Mouse (Mus musculus) c-Kit-negative CD71-positive TER-119-positive erythroid progenitor cells, embryonic 14.5 days (primary cell): ENCODE results near the gene Clec4g.
A peak's percentile ranks its signal among the peaks of the same experiment; 100 is the strongest.
"Not testable (repeated sequence)": the region's sequence is repeated elsewhere in the genome, so short reads cannot be mapped to it uniquely, and the experiment has no call there.

Experiments used
- DNase-seq: peaks from one replicate; pipeline ENCODE4 v3.0.0-alpha.2; 2013; ENCODE audit warnings: low read depth, low spot score

Gene Clec4g

DNA sequence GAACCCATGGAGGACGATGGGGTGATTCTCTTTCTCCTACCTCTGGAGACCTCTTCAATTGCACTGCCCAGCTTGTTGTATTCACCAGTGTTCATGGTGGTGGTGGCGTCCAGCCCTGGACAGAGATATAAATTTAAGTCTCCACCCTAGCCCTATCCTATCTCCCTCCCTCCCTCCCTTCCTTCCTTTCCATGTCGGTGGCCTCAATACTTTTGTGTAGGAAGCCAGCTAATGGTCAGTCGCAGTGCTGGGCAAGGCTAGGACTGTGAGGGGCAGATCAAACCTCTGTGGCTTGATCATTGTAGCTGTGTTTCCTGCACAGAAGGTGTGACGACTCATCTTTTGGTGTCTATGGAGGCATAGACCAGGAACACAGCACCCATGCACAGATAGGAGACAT lies at the start of gene Clec4g:
Gene Clec4g (minus strand): TSS at position 101 of the 400 bp plus-strand sequence.
- DNase-seq = no peak

DNA sequence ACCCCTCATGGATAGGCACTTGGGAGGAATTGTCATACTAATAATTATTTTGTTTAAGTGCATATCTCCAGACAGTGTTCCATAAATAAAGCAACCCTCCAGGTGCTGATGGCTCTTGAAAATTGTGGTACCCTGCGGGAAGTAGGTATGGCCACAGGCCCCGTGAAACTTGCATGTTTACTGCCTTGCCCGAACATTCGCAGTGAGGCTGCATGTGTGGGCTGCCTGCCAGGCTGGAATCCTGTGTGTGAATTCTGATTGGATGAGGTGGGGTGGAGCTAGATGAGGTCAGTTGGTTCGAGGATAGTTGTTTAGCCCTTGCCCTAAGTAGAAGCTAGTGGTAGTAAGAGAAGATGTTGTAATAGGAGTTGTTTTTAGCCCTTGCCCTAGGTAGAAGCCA lies 48.2 kb upstream of the Clec4g start:
- DNase-seq = not testable (repeated sequence)

DNA sequence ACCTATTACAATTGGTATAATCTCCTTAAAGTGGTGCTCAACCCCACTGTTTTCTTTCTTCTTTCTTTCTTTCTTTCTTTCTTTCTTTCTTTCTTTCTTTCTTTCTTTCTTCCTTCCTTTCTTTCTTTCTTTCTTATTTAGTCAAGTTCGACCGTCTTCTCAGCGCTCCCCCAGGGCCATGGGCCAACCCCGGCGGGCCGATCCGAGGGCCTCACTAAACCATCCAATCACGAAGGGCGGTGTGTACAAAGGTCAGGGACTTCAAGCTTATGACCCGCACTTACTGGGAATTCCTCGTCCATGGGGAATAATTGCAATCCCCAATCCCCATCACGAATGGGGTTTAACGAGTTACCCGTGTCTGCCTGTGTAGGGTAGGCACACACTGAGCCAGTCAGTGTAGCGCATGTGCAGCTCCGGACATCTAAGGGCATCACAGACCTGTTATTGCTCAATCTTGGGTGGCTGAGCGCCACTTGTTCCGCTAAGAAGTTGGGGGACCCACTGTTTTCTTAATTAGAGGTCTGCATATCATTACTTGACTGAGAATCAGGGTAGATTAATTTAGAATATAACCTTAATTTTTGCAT lies 33.9 kb upstream of the Clec4g start:
- DNase-seq = peak; percentile 93

DNA sequence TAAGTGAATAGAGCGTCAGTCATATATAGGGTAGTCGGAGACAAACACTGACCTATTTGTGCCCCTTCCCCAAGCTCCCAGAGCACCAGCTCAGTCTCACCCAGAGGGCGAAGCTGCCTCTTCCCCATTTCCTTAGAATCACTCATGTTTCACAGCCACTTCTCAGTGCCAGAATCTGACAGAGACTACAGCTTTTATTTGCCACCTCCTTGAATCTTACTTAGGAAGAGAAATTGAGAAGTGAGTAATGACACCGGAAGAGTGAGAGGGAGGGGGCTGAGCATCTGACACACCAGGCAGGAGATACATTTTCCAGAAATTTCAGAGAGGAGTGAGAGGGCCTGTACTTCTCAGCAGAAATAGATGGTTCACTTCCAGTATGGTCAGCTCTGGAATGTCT lies 28.3 kb upstream of the Clec4g start, which contains the start of gene Cd209a:
Gene Cd209a (minus strand): TSS at position 224 of the 400 bp plus-strand sequence.
- DNase-seq = no peak

DNA sequence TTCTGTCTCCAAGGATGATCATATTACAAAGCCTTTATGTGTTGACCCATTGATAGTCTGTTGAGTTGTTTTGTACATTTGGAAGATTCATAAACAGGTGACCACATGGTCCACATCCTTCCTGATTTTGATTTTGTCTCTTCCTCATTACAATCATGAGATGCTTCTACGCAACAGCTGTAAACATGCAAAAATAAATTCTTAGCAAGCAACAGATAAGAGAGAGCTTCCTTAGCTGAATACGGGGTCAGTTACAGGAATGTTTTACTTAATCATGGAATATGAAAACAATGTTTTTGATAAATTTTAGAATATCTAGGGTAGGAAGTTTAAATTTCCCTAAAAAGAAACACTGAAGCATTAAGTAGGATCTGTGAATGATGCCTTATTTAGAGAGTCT lies 16.5 kb upstream of the Clec4g start:
- DNase-seq = no peak

DNA sequence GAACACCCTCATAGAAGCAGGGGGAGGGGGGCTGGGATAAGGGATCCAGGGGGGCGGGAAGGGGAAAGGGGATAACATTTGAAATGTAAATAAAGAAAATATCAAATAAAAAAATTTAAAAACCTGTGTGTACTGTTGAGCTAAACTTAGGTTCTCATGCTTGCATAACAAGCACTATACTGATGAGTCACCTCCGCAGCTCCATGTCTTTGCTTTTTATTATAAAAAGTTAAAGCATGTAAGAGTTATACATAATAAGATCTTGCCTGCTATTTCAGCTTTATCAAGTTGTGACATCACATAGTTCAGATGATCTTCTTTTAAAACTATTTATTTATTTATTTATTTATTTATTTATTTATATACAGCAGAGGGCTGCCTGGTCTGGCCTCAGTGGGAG lies 15.1 kb upstream of the Clec4g start:
- DNase-seq = no peak

DNA sequence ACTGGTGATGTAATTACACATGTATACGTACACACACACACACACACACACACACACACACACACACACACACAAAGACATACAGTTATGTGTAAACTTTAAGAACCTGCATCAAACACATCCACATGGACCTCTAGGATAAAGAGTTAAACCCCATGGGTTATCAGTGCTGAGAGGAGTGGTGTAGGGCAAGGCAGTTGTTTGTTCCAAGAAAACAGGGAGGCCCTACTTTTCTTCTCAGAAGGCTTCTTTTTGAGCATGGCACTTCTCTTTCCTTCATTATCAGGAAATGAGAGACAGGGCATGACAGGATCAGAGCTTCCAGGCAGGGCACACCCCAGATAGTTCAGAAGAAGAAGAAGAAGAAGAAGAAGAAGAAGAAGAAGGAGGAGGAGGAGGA lies 13.6 kb upstream of the Clec4g start:
- peak; percentile 12 for DNase-seq

DNA sequence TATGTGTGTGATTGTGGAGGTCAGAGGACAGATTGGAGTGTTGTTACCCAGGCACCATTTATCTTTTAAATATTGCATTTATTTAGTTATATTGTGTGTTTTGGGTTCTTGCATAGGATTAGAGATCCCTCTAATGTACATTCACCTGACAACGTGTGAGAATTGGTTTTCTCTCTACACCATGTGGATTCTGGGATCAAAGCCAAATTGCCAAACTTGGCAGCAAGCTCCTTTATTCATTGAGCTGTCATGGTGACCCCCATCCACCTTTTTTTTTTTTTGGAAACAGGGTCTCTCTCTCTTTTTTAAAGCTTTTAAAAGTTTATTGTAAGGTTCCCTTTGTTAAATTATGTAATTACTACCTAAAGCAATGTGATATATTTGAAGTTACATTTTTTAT lies 590 bp upstream of the Clec4g start:
- DNase-seq = no peak

DNA sequence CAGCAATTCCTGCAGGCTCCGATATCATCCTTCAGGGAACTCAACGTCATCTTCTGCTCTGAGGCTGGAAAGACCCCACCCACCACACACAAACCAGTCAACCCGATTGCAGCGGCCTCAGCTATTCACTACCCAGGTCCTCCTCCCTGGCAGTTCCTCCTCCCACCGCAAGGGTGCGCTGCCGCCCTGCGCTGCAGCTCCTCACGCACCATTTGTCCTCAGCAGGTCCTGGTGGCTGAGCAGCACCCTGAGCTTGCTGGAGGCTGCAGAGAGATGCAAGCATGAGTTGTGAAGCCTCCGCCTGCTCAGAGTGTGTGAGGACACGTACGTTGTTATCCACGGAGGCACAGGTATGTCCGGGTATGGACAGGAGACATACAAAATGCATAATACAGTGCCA lies 1.9 kb downstream of the Clec4g start:
- DNase-seq = peak; percentile 29

DNA sequence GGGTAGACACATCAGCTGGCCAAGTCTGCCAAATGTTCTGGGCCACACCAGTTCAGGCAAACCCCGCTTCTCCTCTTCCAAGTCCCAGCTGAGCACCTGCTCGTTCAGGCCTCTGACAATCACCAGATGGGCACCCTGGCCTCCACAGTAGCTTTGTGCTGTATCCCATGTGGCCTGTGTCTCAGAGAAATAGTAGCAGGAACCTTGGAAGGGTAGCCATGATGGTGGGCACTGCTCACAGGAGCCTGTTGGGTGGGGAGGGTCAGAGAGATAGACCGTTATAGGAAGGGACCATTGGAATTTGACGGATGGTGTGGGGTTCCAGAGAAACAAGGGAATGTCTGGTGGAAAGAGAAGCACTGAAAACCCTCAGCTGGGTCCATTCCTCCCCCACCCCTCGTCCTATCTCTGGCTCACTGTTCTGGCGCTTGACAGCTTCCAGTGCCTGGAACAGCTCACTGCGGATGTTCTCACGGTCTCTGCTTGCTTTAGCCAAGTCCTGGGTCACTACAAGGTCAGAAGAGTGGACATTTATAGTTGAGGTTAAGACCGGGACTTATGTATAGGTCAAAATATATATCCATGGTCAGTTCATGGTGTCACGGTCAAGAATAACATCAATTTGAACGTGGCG lies 3.0 kb downstream of the Clec4g start:
- DNase-seq = no peak

DNA sequence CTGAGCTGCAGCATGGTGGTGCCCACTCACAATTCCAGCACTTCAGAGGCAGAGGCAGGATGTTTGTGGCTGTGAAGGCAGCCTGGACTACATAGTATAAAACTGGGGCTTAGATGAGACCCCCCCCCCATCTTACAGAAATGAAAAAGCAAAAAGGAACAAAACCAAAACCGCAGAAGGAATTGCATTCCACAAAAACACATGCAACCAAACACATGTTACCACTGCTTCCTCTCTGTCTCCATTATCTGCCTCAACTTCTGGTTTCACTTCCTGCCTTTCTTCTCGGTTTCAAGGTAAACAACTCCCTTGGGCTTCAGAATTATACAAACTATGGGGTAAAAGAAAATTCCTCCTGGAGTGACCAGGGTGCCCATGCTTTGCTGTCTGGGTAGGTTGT lies 8.8 kb downstream of the Clec4g start:
- no peak for DNase-seq

DNA sequence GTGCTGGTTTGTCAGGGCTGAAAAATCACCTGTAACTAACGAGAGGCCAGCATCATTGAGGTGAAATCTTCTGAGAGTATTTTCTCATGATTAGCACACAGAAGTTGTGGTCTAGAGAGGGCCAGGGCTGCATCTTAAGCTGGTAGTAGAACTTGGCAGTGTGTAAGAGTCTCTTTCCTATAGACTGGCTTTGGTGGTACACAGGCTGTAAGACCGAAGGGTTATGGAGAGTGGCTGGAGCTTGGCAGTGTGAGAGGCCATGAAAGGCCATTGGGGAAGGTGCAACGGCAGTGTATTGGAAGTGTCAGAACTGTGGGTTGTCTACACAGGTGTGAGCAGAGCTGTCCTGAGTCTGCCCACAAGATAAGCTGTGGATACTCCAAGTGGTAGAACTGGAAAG lies 10.1 kb downstream of the Clec4g start:
- DNase-seq = no peak

DNA sequence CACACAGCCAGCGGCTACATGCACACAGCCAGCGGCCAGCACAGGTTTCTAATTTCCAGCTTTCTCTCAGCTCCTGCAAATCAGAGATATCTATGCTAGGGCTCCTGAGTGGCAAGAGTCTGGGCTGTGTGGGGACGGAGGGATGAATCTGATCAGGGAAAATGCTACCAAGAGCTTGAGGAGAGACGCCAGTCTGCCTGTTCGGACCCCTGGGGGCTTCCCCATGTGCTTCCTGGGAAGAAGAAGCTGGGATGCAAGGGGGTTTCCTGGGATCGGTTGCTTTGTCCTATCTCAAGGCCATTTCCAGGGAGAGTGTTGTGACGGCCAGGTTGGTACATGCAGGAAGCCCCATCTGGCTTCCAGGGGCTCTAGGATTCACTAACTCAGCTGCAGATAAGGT lies 12.8 kb downstream of the Clec4g start:
- DNase-seq = no peak

DNA sequence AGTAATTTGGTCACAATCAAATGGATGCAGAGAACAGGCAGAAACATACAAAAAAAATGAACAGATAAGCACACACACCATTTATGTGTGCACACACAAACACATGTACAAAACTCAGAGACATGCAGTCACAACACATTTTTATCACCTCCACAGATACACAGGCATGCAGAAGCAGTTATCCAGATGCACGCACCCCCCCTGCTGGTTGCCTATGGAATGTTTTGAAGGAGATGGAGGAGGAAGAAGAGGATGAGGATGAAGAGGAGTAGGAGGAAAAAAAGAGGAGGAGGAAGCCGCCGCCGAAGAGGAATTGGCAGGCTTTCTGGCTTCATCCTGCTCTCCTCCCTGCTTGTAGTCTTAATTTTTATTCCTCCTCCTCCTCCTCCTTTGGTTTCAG lies 14.7 kb downstream of the Clec4g start:
- DNase-seq = no peak

DNA sequence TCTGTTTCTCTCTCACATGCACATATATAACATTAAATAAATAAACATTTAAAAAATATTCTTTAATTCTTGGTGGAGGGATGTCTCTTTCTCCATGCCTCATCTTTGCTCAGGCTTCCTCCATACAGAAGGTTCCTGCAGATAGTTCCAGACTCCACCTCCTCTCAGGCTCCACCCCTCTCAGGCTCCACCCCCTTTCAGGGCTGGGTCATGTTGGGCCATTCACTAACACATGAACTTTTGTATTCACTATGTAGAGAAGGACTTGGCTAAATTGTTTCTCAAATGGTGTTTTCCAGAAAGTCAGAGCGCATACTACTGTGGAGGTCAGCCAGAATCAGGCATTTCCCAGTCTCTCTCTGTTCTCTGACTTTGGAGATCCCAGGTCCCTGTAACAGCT lies 19.0 kb downstream of the Clec4g start:
- DNase-seq = no peak

DNA sequence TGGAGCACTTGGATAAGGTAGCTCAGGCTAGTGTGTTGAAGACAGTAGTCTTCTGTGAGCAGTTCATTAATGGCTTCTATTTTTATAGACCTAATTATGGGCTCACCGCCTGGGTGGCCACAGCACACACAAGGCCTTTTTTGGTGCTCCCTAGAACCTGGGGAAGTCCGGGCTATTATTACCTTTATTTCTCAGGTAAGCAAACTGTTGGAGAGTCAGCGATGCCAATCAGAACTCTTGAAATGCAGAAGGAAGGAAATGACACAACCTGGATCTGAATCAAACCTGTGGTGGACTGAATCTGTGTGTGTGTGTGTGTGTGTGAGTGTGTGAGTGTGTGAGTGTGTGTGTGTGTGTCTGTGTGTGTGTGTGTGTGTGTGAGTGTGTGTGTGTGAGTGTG lies 26.3 kb downstream of the Clec4g start, which contains the start of gene Fcer2a:
Gene Fcer2a (minus strand): TSS at position 55 of the 400 bp plus-strand sequence.
- DNase-seq = no peak

DNA sequence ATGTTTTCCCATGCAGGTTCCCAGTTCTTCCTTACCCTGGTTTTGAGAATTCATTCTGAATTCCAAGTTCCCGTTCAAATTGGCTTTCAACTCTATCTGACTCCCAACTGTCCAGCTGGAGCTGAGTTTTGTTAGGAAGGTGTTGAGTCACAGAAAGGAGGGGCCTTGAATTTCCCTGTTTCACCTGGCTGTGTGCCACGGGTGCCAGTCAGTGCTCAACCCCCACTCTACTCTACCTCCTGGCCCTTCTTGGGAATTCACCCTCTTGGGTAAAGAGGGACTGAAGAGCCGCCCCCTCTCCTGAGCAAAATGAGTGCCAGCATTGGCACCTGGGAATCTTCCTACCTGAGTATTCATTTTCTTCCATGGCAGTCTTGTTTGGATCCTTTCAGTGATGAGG lies 29.7 kb downstream of the Clec4g start:
- DNase-seq = no peak

DNA sequence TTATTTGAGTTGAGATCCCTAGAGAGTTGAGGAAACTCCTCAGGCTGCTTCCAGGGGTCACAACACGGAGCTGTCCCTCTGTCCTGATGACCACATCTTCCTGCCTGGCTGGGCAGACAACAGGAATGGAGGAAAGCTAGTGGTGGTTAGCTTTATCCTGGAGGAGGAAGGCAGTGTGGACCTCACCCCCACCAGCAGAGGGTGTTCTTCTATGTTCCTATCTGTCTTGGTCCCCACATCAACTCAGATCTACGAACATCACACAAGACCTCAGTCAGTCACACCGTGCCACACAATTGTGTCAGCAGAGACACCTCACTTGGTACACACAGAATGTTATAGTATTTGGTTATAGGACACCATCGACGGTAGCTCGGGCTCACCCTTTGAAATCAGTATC lies 32.9 kb downstream of the Clec4g start:
- DNase-seq = no peak

DNA sequence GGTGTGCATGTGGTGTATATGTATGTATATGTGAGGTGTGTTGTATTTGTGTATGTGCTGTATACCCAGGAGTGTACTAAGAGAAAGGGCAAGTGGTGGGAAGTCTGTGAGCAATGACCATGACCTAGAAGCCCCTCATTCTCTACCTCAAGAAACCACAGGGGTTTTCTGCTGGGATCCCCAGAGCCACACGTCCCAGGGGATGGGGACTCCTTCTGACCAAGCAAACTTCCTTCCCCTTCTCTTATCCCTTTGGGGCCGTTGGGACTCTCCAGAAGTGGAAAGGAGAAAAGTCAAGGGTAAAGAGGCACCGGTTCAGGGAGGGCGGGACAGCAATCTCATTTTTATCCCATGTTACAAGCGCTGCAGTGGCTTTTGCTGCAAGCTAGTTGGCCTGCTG lies 35.0 kb downstream of the Clec4g start:
- DNase-seq = no peak

DNA sequence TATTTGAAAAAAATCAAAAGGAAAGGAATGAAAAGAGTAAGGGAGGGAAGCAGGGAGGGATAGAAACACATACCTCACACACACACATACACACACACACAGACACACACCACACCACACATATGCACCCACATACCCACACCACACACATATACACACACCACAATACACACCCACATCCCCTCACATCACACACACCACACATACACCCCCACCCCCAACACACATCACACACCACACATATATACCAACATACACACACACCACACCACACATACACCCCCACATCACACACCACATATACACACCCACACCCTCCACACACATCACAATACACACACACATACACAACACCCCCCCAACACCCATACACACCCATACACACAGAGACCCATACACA lies 35.9 kb downstream of the Clec4g start:
- DNase-seq = no peak

DNA sequence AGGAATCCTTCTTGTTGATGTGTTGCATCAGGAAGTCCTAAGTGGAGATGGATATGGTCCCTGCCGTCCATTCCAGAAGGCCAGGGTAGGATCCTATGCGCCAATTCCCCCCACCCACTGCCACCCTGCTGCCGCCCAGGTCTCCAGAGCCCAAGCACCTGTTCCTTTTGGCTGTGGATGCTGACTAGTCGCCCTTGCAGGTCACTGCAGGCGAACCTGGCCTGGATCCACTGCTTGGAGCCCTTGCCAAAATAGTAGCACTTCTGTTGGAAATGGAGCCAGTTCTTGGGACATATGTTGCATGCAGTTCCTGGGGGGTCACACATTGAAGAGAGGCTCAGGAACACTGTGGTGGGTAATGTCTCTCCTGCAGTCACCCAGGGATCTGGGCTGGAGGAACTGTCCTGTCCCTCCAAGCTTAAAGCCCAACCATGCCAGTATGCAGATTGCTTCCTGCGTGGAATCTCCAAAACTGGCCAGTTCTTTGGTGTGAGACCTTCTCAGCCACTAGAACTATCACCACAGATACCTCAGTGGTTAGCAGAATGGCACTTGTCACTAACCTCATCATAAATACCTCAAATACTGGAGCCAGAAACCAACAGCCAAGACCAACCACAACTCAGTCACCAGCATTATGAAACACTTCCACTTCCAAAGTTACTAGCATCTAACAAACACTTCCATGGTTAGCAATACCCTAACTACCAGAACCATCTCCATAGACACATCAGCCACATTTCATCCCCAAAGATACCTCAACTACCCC lies 36.9 kb downstream of the Clec4g start:
- no peak for DNase-seq

DNA sequence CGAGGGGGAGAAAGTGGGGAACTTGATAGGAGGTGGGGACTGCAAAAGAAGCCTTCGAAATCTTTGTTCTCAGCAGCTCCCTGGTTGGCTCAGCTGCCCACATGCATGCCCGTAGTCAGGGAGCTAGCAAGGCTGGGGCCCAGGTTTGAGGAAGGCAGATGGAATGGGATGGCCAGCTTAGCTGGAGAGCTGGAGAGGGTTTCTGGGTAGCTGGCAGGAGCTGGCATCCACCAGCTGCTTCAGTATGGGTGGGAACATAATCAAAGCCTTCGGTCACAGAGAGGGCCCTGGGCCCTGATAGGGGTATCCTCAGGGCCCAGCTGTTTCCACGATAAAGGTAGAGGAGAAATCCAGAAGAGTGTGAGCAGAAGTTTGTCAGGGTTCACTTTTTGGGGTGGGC lies 38.0 kb downstream of the Clec4g start:
- no peak for DNase-seq

DNA sequence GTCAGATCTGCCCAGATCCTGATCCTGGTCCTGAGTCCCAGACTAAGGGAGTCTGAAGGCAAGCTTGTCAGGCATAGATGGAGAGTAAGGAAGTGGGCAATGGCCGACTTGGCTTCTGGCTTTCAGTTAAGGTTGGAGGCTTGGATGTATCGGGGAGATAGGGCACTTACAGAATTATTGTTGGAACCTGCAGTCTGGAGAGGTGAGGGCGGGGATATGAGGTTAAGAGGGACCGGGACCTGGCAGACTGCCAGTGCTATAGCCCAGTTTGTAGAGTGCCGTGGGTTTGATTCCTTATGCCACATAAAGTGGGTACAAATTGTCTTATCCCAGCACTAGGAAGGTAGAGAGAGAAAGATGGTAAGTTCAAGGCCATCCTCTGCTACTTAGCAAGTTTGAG lies 40.8 kb downstream of the Clec4g start:
- DNase-seq = no peak
